Mouse (Mus musculus) granulocyte monocyte progenitor cell, adult 5-6 weeks (primary cell): Measurements from ENCODE around the gene Pdzd9. TPM values are rescaled to one million over a fixed set of nuclear protein-coding genes. Genes with fewer than 3 reads are reported as not detected.

Experiments
- ATAC-seq: replicated peaks from 2 replicates; pipeline ENCODE4 v1.8.0; 2016; ENCODE audit warnings: mild to moderate bottlenecking, moderate TSS enrichment, inconsistent platforms; ENCODE audit not compliant: poor library complexity, severe bottlenecking
- total RNA-seq, 2 experiments: library from RNA; stranded (forward) in 1 of 2; stranded (reverse) in 1 of 2; fragments of 200-712, 200-1000 nt in 1 of 2; fragments of >200 nt in 1 of 2; fragmentation: Nextera tagmentation in 1 of 2; gene quantifications; 2 replicates each; pipeline ENCODE4 v1.2.3; 2014 to 2017

Pdzd9 gene
- total RNA-seq, 2 experiments from 2014 or later: not detected

GRCm38 (mm10) chr7:120643217-120643616, 26.9 kb downstream of the Pdzd9 start:
- peak; percentile 53; the same call in 1 of the 2 replicates for ATAC-seq

DNA sequence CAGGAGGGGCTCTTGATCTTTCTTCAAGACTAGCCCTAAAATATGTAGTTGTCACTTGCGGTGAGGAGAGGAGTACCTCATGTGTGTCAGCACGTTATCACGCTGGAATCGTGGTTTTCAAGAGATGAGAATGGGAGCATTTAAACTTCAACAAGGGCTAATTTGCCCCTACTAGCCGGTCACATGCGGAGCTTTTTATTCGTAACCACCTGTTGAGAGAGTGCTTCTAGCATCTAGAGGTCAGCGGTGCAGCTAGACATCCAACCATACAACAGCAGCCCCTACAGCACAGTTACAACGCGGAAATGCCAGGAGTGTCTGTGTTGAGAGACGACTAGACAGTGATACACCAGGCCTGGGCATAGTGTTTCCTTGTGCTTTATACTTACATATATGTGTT, 34.3 kb downstream of the Pdzd9 start:
- peak; percentile 26 for ATAC-seq

DNA sequence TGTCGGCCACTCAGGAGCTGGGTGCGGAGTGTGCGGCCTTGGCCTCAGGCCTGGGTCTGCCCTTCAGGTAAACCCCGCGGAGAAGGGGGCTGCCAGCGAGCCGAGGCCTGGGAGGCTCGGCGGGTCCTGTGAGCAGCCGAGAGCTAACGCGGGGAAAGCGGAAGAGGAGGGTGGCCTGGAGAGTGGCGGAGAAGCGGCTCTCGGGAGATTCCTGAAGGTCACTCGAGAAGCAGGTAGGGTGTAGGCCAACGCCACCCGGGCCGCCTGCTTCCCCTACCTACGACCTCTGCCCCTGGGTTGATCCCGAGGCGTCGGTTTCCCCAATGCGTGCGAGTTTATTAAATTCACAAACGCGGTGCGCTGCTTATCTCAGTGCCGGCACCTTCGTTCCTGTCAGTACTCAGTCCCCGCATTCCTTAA, 34.8 kb downstream of the Pdzd9 start:
- peak; percentile 75 for ATAC-seq

GRCm38 (mm10) chr7:120634711-120635361, 35.3 kb downstream of the Pdzd9 start, which contains the start of gene Uqcrc2:
Gene Uqcrc2, plus strand, starts transcription at chr7:120635176.
- peak; percentile 94 for ATAC-seq

DNA sequence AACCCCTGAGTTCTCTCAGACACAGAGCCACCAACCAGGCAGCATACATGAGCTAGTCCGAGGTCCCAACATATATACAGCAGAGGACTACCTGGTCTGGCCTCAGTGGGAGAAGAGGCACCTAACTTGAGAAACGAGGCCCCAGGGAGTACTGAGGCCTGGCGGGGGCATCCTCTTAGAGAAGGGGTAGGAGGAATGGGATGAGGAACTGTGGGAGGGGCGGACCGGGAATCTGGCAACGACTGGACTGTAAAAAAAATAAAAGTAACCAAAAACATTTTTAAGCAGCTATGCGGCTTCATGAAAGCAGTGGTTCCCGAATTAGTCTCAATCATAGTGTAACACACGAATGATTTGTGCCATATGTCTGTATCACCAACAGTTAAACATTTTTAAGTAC, 35.8 kb downstream of the Pdzd9 start:
- no peak for ATAC-seq

- ATAC-seq: no peak; the same call in 1 of the 2 replicates
Observed at GRCm38 (mm10) chr7:120632518-120632917, 37.6 kb downstream of the Pdzd9 start.

GRCm38 (mm10) chr7:120620841-120621240, 49.3 kb downstream of the Pdzd9 start:
- ATAC-seq: no peak

DNA sequence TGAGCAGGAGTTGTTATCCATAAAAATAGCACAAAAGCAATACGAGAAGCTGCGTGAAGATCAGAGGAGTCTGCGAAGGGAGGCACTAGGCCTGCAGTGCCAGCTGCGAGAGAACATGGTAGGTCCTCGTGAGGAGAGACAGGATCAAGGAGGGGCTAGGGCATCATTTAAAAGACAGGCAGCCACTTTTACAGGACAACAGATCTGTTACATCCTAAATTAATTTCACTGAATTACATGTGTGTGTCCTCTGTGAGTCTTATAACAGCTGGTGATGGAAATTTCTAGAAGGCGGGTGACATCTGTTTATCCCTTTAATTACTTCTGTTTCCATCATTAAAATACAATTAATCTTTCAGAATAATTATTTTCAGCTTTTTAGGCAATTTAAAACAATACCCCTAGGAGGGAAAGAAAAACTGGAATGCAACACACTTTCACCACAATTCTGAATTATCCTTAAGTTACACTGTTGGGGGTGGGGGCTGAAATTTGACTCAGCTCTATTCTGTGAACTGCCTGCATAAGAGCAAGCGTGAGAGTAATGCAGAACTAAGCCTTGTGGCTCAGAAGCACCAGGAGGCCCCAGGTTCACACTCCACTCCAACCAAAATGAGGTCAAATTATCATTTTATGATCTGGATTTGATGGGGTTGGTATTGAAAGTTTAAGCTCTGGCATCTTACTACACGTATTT, 49.9 kb downstream of the Pdzd9 start:
- no peak for ATAC-seq

Other genes starting within 250 kb of the Pdzd9 start
- gene Uqcrc2, start 35.2 kb downstream of the Pdzd9 start, total RNA-seq (2014; fragmentation: Nextera tagmentation): 156 and 193 TPM in 2 replicates
- 141 and 174 TPM in 2 replicates for gene Uqcrc2, start 35.2 kb downstream of the Pdzd9 start, total RNA-seq (2017)
- 16.8 and 48.8 TPM in 2 replicates for gene Mosmo, start 7.3 kb upstream of the Pdzd9 start, total RNA-seq (2014; fragmentation: Nextera tagmentation)
- gene Mosmo, start 7.3 kb upstream of the Pdzd9 start, total RNA-seq (2017): 12.7 and 15.7 TPM in 2 replicates
- gene Vwa3a, start 69.0 kb upstream of the Pdzd9 start, total RNA-seq (2014; fragmentation: Nextera tagmentation): not detected in 2 replicates
- not detected in 2 replicates for gene Vwa3a, start 69.0 kb upstream of the Pdzd9 start, total RNA-seq (2017)
- not detected in 2 replicates for gene Gm5737, start 142.0 kb upstream of the Pdzd9 start, total RNA-seq (2014; fragmentation: Nextera tagmentation)
- not detected in 2 replicates for gene Gm5737, start 142.0 kb upstream of the Pdzd9 start, total RNA-seq (2017)
- gene Eef2k, start 172.5 kb upstream of the Pdzd9 start, total RNA-seq (2014; fragmentation: Nextera tagmentation): 49.3 and 60.6 TPM in 2 replicates
- gene Eef2k, start 172.5 kb upstream of the Pdzd9 start, total RNA-seq (2017): 65.4 and 80.5 TPM in 2 replicates
- gene Polr3e, start 247.4 kb upstream of the Pdzd9 start, total RNA-seq (2014; fragmentation: Nextera tagmentation): 24.5 and 25.8 TPM in 2 replicates
- gene Polr3e, start 247.4 kb upstream of the Pdzd9 start, total RNA-seq (2017): 33.5 and 37.1 TPM in 2 replicates